Mouse (Mus musculus) megakaryocyte progenitor cell, adult 5-6 weeks (primary cell): ENCODE results near the gene 2610528J11Rik. TPM values are rescaled to one million over a fixed set of nuclear protein-coding genes. Genes with fewer than 3 reads are reported as not detected.
"Not testable (repeated sequence)": the region's sequence is repeated elsewhere in the genome, so short reads cannot be mapped to it uniquely, and the experiment has no call there.

Experiments
- ATAC-seq: replicated peaks from 2 replicates; pipeline ENCODE4 v1.8.0; 2016; ENCODE audit warnings: mild to moderate bottlenecking, moderate TSS enrichment, inconsistent platforms; ENCODE audit not compliant: poor library complexity
- total RNA-seq, 2 experiments: library from RNA; stranded (forward) in 1 of 2; stranded (reverse) in 1 of 2; fragments of 157-497, 149-512 nt in 1 of 2; fragments of 200-1000 nt in 1 of 2; gene quantifications; 2 replicates each; pipeline versions ENCODE4 v1.2.3 to v1.2.4; 2015 to 2017

The 2610528J11Rik gene
- total RNA-seq (2015) (not detected in 2 replicates), total RNA-seq (2017) (not detected in 2 replicates)

DNA sequence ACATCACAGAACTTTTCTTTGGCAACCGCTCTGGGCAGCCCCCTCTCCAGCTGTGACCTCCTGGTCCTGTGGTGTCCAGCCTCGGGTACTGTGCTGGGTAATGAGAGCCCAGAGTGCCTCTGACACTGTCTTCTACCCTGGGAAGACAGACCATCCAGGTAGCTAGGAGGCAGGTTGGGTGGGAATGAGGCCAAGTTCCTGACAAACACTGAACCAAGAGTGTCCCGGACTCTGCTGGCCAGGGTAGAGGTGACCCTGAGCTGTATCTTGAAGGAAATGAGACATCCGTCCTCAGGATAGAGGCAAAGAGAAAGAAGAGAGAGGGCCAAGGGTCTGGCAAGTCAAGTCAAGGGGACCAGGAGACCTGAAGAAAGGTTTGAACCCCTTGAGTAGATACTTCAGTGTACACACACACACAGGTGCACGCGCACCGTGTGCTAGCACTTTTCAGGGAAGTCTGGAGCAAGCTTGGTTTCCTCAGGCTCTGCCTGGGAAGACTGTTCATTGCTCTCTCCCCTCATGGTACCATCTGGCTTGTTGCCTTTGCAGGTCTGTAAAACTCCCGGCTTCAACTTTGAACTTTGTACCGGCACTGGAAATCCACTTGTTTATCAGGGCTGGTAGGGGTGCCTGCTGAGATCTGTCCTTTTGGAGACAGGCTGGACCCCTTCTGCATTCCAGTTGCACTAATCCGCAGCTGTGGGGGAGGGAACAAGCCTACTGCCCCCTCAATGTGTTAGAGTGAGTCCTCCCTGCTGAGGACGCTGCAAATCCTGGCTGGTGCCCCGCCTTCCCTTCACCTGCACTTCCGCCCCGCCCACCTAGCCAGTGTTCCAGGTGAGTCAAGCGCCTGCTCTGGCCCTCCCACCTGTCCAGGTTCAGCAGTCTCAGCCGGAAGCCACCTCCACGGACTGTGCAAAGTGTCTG is at the start of gene 2610528J11Rik:
TSS of gene 2610528J11Rik (plus strand) at position 592 of the 927 bp plus-strand sequence.
- ATAC-seq: no peak

DNA sequence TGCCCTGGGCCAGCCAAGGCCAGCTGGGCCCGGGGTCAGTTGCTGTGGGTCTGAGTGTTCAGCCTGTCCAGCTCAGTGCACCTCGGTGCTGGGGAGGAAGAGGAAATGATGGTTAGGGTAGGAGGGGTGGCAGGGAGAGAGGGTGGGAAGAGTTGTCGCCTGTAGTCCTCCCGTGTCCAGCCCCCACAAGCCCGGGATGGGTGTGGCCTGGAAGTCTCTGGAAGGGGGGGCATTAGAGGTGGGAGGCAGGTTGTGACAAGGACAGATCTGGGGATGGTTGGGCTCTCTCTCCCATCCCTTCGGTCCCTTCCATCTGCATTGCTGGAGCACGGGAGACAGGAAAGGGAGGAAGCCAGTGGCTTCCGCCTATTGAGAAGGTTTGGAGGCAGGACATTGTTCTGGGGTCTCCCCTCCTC is 37.1 kb upstream of the 2610528J11Rik start, which contains the start of gene Tie1:
TSS of gene Tie1 (minus strand) at position 345 of the 416 bp plus-strand sequence.
- ATAC-seq: peak; percentile 50

DNA sequence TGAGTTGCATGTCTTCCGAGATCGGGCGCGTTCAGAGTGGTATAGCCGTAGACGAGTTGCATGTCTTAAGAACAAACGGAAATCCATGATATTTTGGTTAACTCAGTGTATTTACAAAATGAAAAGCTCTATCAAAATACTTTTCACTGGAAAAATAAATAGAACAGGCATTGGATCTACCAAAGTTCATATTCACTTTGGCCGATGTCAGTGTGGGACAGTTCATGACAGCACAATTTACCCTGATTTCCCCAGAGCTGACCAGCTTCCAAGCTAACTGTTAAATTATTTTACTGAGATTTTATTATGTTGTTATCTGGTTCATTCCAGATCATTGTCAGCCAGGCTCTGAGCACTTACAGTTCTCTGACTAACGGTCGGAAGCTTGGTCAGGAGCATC is 36.3 kb upstream of the 2610528J11Rik start:
- no peak for ATAC-seq

DNA sequence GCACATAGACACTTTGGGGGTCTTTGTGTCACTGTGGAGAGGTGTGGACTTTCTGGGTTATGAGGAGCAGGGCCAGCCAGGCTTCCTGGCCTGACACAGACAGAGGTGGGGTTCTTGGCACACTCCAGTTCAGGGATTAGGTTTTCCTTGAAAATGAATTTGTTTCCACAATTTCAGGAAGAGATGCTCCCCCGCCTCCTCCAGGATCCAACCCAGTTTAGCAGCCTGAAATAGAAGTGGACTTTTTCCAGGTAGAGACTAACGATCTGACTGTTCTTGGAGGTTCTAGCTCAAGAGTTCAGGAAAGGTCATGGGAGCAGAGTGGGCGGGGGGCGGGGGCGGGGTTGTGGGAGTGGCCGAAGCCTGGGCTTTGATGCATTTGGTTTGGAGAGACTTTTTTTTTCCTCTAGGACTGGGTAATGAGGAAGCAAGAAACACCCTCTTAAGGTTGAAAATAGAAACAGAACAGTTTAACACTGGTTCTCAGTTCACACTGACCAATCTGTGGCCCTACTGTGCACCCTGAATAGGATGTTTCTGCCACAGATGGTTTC is 26.6 kb upstream of the 2610528J11Rik start:
- no peak for ATAC-seq

DNA sequence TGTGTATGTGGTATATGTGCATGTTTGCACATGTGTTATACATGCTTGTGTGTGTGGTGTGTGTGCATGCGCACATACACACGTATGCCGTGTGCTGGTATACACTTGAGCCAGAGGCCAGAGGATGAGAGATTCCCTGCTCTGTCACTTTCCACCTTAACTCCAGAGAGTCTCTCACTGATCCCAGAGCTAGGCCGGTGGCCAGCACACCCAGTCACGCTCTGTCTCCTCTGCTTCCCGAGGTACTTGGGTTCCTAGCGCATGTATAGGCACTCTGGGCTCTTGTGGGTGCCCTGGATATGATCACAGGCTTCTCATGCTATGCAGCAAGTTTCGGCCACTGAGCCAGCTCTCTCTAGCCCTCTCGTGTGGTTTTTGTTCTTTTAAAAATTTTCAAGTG is 26.0 kb upstream of the 2610528J11Rik start:
- no peak for ATAC-seq

DNA sequence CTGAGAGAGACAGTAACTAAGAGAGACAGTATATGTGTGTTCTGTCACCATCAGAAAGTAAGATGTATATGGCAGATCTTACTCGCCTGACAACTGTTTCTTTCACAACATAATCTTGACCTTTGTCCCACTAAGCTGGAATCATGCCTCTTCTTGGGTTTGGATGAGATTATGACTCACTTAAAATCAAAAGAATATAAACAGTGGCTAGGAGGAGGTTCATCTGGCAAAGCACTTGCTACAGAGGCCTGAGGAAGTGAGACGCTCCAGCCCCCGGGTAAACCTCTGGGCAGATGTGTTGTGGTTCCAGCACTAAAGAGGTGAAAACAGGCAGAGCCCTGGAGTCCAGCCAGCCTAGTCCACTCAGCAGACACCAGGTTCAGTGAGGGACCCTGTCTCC is 21.2 kb upstream of the 2610528J11Rik start:
- no peak for ATAC-seq

DNA sequence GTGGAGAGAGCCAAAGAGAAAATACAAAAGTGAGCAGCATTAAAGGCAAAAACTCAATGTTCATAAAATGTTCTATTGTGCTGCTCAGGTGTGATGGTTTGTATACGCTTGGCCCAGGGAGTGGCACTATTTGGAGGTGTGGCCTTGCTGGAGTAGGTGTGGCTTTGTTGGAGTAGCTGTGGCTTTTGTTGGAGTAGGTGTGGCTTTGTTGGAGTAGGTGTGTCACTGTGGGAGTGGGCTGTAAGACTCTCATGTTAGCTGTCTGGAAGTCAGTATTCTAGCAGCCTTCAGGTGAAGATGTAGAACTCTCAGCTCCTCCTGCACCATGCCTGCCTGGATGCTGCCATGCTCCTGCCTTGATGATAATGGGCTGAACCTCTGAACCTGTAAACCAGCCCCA is 19.6 kb upstream of the 2610528J11Rik start:
- ATAC-seq: not testable (repeated sequence)

DNA sequence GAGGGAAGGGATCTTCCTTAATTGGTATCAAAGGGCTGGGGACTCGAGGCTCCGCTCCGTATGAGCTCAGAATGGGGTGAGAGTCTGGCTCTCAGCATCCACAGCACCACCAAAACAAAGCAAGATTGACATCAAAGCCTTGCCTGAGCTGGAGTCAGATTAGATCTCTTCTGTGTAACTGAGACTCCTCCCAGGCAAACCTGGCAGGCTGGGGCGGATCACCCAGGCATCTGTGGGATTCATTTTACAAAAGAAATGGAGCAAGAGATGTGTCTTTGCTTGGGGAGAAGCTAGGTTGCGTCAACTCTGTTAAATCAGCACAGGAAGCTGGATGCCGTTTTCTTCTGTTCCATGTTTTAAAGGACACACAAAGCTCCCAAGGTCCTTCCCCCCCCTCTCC is 17.7 kb upstream of the 2610528J11Rik start:
- ATAC-seq: no peak

DNA sequence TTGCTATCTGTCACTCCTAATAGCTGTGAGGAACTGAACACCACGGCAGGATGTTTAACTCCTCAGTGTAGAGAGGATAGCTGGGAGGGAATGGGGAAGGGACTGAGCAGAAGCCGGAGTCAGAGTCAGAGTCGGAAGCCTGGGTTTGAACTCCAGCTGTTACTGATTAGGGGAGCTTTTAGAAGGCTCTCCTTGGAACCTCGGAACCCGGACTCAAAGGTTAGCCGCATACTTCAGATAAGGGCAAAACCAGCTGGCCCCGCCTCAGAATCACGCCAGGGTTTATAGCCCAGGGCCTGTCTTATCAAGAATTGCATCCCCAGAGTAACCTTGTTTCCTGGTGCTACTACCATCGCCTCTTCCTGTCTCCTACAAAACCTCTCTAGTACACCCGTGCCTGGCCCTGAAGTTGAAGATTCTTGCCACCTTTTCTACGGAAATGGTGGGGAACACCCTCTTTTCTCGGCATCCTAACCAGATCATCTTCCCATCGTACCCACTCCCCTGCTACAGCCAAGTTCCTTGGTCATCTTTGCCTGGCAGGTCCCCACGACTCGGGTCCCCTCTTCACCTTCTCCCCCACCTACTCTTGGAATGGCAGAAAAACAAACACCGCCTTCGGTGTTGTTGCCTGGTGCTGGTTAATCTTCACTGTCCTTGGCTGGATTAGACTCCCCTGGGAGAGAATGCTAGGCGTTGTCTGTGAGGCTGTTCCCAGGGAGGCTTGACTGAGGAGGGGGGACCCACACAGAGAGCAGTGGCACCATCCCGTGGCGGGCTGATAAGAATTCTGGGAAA is 9.9 kb upstream of the 2610528J11Rik start:
- peak; percentile 55 for ATAC-seq

DNA sequence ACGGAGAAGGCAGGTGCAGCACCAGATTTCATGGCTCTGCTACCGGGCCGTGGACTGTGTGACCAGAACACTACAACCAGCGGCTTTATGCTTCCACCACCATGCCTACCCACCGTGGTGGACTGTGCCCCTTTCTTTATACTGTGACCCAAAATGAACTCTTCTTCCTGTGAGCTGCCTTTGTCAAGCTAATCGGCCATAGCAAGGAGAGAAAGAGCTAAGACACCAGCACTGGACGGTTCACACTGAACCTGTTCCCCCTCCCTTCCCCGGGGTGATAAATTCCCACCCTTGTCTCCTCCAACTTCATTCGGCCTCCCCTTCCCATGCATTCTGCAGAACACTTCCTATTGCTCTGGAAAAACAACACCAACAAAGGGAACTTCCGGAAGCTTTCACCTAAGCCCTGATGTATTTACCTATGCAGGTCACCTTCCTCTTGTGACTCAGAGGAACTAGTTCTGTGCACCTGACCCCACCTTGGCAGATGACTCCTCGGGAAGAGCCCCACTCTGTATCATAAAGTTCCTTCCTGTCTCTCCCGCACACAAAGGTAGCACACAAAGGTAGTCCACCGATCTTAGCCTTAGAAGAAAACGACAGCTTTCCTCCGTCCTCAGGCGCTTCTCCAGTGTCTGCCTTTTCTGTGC is 9.2 kb upstream of the 2610528J11Rik start:
- no peak for ATAC-seq

DNA sequence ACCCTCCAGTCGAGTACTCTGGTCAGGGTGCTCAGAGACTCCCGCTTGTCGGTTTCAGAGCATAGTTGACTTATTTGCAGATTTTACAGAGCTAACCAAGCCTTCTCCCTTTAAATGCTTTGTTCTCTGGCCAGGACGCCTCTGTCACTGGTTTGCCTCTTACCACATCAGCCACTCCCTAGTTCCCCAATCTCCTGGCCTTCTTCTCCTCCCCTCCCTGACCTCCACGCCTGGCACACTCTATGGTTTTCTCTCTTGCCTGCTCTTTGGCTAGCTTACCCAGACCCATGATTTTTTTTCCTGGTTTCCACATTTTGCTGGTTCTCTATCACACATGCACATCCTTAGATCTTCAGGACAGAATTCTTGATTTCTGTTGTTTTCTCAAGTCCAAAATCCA is 8.6 kb upstream of the 2610528J11Rik start:
- ATAC-seq: peak; percentile 77

DNA sequence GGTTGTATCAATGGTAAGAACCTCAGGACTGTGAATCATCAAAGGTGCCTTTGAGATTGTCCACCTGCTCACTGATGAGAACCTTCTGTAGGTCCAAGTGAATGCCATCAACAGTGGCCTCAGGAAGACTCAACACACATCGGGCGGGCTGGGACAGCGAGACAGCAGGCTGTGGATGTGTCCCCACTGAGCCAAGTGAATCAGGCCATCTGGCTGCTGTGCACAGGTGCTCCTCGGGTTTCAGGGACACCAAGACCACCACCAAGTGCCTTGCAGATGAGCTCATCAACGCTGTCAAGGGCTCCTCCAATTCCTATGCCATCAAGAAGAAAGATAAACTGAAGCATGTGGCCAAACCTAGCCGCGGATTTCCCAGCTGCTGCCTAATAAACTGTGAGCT is 4.6 kb upstream of the 2610528J11Rik start:
- no peak for ATAC-seq

DNA sequence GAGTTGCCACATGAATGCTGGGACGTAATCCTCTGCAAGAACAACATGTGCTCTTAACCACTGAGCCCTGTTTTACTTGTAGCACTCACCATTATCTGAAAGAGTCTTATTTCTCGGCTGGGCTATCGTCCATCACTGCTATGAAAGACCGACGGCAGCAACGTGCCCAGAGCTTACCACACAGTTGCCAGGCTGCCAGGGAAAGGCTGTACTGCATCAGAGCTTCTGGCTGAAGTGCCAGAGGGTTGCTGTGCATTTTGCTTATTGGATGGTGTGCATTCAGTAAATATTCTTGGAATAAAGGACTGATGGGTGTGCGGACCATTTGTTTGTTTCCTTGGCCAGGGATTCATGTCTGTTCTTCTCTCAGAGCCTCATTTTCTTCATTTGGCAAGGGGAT is 2.8 kb upstream of the 2610528J11Rik start:
- no peak for ATAC-seq

DNA sequence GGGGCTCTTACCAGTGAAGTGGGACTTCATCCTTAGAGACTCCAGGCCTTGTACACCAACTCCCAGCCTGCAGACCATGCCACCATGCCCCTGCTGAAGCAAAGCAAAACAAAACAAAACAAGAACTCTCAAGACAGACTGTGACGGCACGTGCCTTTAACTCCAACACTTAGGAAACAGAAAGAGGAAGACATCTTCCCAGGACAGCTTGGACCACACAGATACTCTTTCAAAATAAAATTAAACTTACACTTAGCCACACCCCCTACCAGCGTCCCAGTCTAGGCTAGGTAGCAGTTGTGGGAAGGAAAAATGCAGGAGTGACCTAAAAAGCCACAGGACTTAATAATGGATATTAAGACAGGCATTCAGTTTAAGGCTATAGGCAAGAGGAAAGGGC is 1.0 kb upstream of the 2610528J11Rik start:
- peak; percentile 71 for ATAC-seq

DNA sequence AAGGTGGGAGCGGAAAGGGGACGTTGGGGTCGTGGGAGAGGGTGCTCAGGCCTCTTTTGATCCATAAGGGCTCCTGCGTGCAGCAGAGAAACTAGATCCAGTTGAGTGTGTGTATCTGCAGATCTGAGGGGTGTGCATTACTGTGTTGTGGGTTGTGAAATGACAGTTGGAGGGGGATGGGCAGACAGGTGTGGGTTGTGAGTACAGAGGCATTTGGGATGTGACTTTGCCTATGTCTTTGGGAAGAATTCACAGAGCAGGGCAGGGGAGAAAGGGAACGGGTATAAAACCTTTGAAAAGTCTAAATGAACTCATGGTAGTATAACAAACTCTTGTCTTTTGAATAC is 509 bp downstream of the 2610528J11Rik start:
- ATAC-seq: no peak

DNA sequence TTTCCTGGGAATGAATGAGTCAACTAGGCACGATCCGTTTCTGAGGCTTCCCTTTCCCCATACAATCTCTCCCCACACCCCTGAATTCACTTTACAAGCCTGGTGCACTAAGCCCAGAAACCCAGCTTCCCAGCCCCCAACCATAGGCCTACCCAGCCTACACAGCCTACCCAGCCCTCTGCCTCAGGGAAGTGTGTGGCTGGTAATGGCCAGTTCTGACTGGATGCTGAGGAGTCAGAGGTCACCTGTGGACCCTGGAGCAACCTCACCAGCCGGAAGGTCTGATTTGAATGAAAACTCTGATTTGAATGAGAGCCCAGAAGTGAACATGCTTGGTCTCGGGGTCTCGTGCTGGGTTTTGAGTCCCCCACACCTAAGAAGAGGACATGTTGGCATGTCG is 921 bp downstream of the 2610528J11Rik start:
- ATAC-seq: no peak

DNA sequence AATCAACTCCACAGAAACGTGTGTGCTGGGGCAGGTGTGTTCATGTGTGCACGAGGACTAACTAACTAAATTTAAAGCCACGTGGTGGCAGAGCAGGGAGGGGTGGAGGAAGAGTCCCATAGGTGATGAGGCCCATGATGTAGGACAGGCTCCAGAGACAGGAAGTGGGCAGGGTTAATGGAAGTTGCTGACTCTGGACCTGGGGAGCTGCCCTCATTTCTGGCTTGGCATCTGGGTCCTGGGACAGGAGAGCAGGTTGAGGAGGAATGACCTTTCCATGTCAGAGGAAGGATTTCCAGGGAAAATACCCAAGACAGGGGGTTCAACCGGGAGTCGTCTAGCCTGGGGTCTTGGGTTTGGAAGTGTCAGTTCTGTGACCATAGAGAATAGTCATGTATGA is 5.9 kb downstream of the 2610528J11Rik start:
- ATAC-seq: no peak

DNA sequence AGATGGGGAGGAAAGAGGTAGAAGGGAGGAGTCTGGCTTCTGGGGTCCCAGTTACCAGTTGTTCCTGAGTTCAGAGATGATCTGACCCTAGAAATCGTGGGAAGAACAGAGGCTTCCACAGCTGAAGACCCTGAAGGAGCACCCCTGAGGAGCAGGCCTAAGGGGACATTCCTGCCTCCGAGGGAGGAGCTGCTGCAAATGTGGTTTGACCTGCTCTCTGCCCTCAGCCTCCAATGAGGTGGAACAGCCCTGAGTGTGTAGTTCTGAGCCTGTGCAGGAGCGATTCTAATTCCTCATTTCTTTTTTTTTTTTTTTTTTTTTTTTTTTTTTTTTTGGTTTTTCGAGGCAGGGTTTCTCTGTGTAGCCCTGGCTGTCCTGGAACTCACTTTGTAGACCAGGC is 6.4 kb downstream of the 2610528J11Rik start:
- peak; percentile 43 for ATAC-seq

DNA sequence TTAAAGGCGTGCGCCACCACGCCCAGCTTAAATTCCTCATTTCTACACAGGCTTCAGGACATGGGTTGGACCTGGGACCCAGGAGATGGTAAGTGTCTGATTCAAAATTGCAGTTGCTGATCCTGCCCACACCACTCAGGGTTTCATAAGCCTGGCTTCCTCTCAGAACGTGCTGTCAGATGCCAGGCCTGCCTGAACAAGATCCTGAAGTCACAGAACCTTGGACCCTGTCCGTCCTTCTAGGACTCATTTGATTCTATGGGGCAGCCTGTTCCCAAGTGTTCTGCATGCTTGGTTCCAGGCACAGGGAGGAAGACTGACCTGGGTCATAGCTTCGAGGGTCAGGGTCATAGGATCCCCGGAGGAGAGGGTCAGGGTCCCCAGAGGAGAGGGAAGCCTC is 6.8 kb downstream of the 2610528J11Rik start:
- ATAC-seq: peak; percentile 77

DNA sequence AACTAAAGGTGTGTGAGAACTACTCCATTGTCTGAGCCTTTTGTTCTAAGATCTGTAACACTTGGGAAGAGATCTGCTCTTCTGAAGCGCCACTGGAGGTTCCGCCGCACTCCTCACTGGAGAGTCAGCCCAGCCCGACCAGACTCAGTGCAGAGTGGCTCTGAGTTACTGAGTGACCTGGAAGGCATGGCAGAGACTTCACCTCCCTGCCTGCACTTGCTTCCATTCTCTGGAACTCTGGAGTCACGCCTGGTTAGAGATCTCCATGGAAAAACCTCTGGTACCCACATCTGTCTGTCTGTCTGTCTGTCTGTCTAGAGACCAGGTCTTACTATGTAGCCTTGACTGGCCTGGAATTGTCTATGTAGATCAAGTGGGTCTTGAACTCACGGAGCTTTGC is 8.8 kb downstream of the 2610528J11Rik start:
- no peak for ATAC-seq

DNA sequence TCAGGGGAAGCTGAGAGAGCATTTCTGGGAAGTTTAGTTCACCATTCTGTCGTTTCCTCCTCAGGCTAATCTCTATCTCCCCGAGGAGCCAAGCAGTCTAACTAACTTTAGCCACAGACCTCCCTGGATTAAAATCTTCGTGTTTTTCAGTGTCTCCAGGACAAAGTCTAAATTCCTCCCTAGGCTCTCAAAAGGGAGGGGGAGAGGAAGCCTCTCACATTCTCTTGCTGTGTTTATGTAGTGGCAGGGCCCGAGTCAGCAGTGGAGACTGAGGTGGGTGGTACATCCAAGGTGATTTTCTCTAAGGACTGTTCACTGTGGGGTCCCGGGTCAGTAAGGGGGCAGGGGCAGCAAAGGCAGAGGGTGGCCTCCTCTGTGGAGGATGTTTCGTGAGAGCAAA is 11.0 kb downstream of the 2610528J11Rik start:
- ATAC-seq: no peak
